Mouse (Mus musculus) left cerebral cortex, adult 11 months (tissue): ENCODE data around the gene Iqcn.

Experiments used
- DNase-seq: peaks from one replicate; pipeline ENCODE4 v3.0.0; 2022; ENCODE audit warnings: low spot score

The Iqcn gene

DNA sequence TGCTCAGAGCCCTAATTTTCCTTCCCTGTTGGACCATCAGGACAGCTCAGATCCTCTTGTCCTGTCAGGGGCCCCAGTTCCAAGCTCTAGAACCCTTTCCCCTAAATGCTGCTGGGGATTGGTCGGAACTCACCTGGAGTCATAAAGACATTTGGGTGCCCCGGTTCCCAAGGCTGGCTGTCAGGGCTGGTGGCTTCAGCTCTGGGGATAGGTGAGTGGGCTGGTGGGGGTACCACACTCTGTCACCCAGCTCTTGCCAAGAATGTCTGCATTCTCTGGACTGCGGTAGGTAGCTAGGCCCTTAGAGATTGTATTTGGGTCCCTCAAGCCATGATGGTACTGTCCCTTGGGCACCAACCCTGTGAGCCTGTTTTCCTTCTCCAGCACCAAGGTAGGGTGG lies at the start of gene Iqcn:
Gene Iqcn (plus strand): TSS at position 171 of the 400 bp plus-strand sequence.
- DNase-seq: no peak

DNA sequence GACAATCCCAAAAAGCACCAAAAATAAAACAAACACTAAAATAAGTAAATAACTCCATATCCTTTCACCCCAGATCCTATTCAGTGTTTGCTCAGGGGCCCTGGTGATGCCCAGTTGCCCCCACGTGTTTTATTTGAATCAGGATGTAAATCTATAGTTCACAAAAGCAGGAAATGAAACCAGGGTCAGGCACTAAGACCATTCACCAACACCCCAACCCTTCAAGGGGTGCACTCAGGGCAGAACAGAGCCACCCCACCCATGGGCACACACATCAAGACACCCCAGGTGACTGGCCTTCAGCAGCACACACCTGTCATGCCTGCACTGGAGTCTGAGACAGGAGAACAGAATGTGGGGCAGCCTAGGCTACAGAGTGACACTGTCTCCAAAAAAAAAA lies 49.1 kb upstream of the Iqcn start:
- DNase-seq: no peak

GRCm38 (mm10) chr8:70655469-70655868 lies 47.8 kb upstream of the Iqcn start:
- DNase-seq: no peak

GRCm38 (mm10) chr8:70656193-70656790 lies 47.0 kb upstream of the Iqcn start:
- DNase-seq: no peak

GRCm38 (mm10) chr8:70657214-70657613 lies 46.0 kb upstream of the Iqcn start:
- no peak for DNase-seq

DNA sequence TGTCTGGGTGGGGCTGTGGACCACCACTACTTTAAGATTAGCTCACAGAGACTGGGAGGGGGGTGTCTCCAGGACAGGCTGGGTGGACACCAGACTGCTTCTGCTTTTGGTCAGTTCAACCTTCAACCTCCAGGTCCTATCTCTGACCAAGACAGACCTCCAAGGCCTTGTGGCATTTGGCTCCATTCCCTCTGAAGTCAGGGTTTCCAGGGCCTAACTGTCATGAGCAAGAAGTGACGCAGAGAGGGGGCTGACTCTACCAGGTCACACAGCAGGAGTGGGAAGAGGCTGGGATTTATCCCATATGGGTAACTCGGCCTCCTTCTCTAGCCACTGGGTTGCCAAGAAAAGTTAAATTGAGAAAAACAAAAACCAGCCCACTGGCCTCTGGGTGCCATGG lies 45.5 kb upstream of the Iqcn start:
- DNase-seq: no peak

- no peak for DNase-seq
Measured at GRCm38 (mm10) chr8:70658897-70659603, 44.2 kb upstream of the Iqcn start.

DNA sequence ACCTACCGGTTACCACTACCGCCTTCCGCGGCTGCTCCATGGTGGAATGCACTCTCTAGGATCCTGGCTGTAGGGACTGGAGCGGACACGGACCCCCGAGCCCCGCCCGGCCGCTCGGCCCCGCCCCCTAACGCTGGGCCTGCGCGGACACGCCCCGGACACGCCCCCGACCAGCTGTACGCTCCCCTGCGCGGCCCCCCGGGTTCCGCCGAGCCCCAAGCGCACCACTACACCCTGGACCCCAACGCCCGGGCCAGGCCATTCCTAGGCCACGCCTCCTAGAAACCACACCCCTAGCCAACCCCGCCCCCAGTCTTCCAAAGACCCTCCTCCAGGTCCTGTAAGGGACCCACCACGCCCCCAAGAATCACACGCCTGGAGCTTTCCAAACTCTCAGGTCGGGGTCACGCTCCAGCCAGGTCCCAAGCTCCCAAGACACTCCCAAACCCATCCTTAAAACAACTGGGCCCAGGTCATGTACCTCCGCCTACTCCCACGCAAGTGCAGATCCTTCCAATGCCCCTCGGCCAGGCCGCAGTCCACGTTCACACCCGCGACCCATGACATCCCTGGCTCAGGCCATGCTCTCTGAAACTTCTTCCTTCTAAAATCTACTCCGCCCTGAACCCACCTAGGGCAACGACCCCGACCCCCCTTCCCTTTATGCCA lies 43.5 kb upstream of the Iqcn start:
- DNase-seq: peak; percentile 67

- no peak for DNase-seq
Measured at GRCm38 (mm10) chr8:70660273-70660725, 43.0 kb upstream of the Iqcn start, which contains the start of gene Pgpep1. Gene Pgpep1, minus strand, starts transcription at chr8:70660388.

DNA sequence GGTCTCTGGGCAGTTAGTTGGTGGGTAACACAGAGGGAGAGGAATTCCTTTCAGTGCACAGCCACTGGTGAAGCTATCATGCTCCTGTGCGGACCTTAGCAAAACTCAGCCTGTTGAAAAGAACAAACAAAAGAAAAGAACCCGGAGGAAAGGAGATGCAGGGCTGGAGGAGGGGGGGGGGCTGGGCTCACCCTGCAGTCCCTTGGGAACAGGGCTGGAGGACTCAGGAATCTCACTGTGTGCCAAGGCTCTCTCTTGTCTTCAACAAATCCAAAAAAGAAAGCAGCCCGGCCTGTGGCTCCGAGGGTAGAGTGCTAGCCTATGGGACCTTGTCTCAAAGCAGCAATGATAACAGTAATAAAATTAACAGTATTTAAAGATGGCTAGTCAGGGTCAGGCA lies 39.6 kb upstream of the Iqcn start:
- DNase-seq: no peak

- DNase-seq: no peak
Measured at GRCm38 (mm10) chr8:70664631-70665030, 38.6 kb upstream of the Iqcn start.

DNA sequence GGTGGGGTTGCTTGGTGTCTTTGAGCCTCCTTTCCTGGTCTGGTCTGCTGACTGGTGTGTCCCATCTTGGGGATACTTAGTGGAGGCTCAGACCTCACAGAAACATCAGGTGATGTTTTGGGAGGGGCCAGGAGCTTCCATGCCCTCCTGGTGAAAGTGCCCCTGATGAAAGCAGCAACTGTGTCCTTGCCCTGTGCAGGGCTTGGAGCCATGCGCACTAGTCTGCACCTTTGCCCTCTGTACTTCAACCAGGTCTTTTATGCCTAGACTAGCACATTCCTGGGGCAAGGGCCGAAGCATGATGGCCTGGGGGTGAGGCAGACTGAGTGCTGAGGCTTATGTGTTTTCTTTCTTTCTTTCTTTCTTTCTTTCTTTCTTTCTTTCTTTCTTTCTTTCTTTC lies 37.7 kb upstream of the Iqcn start:
- DNase-seq: no peak

- DNase-seq: no peak
Measured at GRCm38 (mm10) chr8:70667071-70667470, 36.2 kb upstream of the Iqcn start.

- no peak for DNase-seq
Measured at GRCm38 (mm10) chr8:70671615-70672324, 31.5 kb upstream of the Iqcn start.

DNA sequence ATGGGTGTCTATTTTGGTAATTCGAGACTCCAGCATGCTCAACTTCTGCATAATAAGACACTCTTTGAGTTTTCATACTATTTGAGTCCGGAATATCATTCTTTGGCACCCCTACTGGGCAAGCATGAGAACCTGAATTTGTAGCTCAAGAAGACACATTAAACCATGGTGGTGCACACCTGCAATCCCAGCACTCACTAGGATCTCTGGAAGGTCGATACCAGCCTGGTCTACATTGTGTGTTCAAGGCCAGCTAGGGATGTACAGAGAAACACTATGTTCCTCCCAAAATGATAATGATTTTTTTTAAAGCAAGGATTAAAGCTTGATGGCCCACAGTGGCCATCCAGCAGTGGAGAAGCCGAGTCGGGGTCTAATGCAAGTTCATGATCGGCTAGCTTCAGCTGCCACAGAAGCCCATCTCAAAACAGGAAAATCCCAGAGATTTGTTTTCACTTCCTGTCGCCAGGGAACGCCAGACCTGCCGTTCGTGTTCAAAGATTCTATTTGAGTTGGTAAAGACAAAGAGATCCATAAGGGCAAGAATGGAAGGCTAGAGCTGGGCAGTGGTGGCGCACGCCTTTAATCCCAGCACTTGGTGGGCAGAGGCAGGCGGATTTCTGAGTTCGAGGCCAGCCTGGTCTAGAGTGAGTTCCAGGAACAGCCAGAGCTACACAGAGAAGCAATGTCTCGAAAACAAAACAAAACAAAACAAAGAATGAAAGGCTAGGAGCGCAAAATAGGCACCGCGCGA lies 30.8 kb upstream of the Iqcn start:
- no peak for DNase-seq

DNA sequence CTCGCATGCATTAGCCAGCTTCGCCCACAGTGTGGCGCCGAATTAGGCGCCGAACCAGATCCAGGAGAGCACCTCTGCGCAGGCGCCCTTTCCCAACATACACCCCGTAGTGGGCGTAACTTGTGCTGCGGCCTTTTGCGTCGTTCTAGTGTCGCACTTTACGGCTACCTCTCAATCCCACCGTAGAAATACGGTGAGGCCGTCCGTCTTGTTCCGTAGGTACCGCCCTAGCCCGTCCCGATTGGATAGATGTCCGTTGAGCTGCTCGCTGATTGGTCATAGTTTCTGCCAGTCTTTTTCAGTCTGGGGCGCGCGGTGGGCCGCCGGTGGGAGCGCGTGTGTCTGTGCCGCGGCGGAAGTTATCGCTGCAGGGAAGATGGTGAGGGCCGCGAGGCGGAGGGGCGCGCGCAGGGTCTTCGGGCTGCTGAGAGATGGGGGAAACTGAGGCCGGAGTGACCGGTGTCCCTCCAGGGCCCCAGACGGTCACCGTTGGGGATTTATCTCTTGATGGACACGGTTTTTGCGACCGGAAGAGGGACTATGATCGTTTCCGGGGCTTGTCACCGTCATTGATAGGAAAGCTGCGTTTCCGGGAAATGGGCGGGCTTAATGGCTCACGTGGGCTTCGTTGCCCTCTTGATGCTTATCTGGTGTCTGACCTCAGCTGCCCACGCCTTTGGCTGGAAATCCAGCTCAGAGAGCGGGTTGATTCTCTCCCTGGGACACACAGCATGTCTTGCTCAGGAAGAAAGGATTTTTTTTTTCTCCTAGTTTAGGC lies 30.0 kb upstream of the Iqcn start, which contains the start of gene Lsm4:
Gene Lsm4 (plus strand): TSS at position 170 of the 778 bp plus-strand sequence.
- peak; percentile 97 for DNase-seq

DNA sequence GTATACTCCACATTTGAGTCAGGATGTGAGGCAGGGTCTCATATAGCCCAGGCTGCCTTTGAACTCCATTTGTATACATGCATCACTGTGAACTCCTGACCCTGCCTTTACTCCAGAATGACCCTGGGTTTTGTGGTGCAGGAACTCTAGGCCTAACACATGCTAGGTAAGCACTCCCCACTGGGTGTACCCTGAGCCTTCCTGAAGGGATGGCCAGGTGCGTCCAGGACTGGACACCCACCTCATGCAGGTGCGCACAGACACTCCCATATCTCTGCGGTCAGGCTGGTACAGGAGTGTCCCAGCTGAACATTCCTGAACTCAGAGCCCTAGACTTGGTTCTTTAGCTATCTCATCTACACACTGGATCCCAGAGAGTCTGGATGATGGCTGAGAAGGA lies 29.1 kb upstream of the Iqcn start:
- DNase-seq: no peak

- DNase-seq: no peak
Measured at GRCm38 (mm10) chr8:70674716-70675115, 28.5 kb upstream of the Iqcn start.

DNA sequence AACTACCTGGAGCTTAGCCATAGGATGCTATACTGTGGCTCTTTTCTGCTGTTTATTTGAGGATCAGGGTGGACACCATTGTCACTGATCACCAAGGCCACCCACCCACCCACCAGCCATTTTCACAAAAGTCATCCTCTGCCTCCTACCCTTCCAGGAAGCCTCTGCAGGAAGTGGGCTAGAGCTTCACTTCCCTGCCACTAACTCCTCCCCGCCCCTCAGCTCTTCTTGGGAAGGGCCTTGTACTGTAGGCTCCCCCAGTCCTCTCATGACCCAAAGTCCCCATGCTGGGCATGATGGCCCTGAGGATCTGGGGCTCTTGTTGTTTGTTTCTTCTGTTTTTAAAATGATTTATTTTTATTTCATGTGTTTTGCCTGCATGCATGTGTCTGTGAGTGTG lies 27.9 kb upstream of the Iqcn start:
- DNase-seq: no peak

GRCm38 (mm10) chr8:70677451-70678080 lies 25.7 kb upstream of the Iqcn start:
- DNase-seq: no peak
